Mouse (Mus musculus) cerebellum, postnatal 25 days (tissue): Measurements from ENCODE around the gene Tnfrsf22.
"Not testable (repeated sequence)": the region's sequence is repeated elsewhere in the genome, so short reads cannot be mapped to it uniquely, and the experiment has no call there.

Experiments used
- DNase-seq, 2 experiments: peaks; one replicate each; pipeline ENCODE4 v3.0.0; 2021; ENCODE audit warnings: mixed read lengths in 2 of 2

Gene Tnfrsf22

DNA sequence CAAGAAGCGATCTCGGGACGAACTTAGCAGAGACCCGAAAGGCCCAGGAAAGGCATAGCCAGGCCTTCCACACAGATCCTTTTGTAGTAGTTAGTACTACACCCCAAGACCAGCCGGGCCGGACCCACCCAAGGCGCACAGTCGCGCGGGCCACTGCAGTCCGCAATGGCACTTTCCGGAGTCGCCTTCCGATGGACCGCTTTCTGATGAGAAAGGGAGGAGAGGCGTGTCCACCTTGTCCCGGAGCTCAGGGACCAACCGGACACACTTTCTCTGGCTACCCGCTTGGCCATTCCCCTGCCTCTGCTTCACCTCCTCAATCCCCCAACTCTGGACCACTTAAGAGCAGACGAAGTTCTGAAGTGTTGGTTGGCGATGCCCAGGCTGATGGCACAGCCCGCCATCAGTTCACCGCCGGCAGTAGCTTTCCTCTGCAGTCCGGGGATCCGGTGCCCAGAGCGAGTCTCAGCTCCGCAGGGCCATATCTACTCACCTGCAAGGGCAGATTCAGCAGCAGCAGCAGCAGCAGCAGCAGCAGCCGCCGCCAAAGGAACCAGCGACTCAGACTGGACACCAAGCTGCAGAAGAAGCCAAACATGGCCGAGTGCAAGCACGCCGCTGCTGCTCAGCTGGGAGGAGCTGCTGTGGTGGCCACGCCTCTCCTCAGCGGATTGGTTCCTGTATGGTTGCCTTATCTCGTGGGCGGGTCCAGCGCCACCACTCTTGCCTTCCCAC is at the start of gene Tnfrsf22:
Gene Tnfrsf22 (minus strand): TSS at position 628 of the 735 bp plus-strand sequence.
- peak; percentile 57 to 73 for DNase-seq

DNA sequence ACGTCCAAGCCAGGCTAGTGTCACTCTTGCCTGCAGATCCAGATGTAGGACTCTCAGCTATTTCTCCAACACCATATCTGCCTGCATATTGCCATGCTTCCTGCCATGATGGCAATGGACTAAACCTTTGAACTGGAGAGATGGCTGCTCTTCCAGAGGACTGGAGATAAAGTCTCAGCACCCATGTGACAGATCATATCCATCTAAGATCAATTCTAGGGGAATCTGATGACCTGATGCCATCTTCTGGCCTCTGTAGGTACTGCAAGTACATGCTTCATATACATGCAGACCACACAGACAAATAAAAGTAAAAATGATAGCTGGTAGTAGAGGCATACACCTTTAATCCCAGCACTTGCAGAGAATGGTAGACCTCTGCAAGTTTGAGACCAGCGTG is 46.7 kb upstream of the Tnfrsf22 start:
- peak in 1 of 2 experiments; percentile 26 for DNase-seq

DNA sequence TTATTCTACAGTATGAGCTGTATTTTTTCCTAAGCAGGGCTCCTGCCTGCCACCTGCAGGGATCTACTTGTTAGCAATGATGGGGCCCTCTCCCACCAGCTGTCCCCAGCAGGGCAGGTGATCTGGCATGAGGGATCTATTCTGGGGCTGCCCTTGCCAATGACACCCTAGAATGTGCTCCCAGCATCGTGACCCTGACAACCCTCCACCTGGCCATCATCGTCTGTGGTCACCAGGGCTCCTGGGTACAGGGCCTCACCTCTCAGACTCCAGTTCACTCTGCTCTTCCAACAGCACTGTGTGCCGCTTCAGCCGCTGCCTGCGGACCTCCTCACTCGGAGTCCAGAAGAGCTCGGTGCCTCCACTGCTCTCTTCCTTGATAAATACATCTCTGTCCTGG is 45.1 kb upstream of the Tnfrsf22 start:
- peak in 1 of 2 experiments; percentile 2 for DNase-seq

DNA sequence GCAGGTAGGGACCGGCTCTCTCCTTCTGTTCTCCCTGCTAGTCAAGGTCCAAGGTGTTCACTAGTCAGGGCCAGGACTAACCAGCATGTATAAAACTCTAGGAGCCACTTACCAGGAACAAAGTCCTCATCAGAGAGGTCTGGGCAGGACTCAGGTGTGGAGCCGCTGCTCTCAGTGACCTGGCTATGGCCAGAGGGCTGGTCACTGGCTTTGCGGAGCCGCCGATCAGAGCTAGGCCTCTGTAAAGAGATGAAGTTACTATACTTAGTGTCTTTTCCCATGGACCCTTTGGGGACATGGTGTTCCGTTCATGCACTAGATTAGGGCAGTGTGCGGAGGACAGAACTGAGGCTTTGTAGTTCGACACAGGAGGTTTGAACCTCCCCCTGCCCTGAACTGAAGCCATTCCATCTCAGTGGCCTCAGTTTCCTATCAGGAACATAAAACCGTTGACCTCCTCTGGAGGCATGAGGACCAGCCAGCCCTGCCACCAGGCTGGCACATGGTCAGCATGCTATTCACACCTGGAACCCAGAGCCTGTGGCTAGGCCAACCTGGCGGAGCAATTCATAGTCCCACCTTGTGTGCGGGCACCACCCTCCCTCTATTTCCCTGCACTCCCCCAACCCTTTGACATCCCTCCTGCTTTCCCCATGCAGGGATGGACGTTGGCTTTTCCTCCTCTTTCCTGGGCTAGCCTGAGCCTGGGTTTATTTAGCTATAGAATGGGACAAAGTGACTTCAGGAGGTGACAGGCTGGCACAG is 43.5 kb upstream of the Tnfrsf22 start:
- DNase-seq = no peak

DNA sequence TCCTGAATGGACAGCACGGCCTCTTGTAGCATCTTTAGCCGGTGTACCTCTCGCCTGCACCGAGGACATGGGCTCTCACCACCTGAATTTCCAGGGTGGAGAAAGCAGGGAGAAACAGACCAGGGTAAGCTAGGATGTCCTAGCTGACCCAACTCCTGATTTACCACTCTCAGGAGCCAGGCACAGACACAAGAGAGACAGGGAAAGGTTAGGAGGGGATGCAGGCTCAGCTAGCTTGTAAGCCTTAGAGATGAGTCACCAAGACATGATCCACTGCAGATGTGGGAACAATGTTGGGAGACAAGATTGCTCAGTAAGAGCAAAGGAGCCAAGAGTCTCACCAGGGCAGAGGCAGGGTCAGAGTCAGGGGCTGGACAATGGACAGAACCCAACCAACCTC is 42.4 kb upstream of the Tnfrsf22 start:
- no peak for DNase-seq

DNA sequence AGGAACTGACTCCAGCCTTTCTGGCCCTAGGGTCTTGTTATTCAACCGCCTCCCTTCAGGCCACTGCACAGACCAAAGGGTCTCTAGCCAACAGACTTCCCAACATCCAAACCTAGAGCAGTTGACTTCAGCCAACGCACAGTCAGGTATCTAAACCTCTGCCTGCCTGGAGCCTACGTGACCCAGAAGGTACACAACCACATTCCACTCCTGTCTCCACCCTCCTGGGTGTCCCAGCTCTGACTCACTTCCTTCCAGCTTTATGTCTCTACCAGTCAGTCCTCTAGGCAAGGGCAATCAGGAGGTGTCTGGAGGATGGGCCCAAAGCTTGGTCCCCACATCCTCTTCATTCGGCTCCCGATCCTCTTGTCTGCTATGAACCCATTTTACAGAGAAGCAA is 41.7 kb upstream of the Tnfrsf22 start:
- no peak for DNase-seq

DNA sequence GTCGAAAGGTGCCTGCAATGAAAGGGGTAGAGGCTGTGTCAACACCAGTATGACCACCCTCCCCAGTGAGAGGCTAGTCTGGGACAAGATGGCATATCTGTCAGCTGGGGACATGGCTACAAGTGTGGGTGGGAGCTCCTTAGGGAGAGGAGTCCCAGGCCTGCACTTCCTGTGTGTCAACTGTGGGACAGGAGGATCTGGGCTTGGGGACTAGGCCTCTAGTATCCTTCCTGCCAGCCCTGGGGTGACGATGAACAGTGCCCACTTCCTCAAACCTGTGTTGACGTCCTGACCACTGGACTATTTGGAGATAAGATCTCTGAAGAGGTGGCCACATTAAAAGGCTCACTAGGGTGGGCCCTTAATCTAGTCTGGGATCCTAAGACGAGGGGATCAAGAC is 40.5 kb upstream of the Tnfrsf22 start:
- no peak for DNase-seq

DNA sequence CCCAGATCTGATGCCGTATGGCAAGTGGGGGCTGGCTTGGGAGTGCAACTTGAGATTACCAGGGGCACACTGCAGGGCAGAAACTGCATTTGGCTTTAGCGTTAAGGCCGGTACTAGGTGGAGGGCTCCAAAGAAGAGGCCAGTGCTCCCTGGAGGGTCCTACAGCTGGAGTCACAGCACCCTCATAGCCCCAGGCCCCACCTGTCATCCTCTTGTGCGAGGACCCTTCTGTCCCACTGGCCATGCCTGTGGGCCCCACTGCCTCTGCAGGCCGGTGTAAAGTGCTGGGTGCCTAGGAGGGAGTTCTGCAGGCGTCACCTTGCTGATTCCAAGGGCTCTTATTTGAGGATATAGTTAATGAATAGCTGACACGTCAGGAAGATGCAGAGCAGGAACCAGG is 40.0 kb upstream of the Tnfrsf22 start:
- DNase-seq = no peak

DNA sequence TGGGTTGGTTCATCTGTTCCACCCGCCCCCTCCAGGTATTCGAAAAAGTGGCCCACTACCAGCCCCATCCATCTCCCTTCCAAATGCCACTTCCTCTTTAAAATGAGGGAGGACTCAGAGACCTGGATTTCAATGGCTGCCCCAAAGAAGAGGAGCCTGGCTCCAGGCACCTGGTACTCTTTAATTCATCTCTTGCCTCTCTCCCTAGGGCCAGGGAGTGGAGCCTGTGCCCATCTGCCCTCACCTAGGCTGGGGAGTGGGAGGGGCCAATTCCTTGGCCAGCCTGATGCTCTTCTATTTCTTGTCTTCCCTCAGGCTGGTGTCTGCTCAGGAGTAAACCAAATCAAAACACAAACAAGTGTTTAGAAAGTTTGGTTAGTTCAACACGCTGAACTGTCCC is 37.2 kb upstream of the Tnfrsf22 start:
- not testable (repeated sequence) for DNase-seq

DNA sequence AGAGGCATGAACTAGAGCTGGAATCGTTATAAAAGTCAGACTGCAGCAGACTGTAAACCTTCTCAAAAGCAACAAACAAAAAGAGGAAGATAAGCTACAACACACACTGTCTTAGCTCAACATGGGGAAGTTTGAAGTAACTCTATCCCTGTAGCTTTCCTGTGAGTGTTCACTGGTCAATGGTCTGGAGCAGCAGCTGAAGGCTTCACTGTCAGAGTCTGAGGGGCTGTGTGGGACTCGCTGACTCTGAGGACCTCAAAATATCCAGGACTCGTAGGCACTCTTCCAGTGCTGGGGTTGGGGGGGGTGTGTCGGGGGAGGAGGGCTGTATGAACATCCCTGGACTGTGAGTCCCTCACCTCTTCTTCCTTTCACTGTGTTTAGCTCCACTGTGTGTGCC is 36.7 kb upstream of the Tnfrsf22 start:
- DNase-seq = not testable (repeated sequence)

DNA sequence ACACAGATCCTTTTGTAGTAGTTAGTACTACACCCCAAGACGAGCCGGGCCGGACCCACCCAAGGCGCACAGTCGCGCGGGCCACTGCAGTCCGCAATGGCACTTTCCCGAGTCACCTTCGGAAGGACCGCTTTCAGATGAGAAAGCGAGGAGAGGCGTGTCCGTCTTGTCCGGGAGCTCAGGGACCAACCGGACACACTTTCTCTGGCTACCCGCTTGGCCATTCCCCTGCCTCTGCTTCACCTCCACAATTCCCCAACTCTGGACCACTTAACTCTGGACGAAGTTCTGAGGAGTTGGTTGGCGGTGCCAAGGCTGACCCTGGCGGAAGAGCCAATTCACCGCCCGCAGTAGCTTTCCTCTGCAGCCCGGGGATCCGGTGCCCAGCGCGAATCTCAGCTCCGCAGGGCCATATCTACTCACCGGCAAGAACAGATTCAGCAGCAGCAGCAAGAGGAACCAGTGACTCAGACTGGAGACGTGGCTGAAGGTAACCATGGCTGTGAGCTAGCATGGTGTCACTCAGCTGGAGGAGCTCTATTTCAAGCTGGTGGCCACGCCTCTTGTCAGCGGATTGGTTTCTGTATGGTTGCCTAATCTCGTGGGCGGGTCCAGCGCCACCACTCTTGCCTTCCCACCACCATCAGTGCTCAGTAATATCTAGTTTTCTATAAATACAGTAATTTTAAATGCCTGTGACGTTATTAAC is 36.1 kb upstream of the Tnfrsf22 start, which contains the start of gene Tnfrsf23:
Gene Tnfrsf23 (minus strand): TSS at position 514 of the 709 bp plus-strand sequence.
- DNase-seq = peak; percentile 24 to 54

DNA sequence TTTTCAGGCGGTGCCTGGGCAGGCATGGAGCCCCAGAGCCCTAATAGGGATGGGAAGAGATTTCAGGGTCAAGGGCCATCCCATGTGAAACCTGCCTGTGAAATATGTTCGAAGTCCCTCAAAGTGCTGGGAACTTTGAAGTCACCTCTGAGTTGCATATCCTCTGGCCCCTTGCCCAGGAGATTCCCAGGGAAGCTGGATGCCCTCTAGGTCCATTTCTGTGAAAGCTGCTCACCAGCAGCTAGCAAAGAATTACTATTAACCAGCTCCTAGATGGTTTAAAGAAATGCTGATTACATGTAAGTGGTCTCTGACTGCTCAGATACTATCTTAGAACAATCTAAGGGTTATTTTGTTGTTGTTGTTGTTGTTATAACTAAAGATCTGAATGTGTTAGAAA is 35.1 kb upstream of the Tnfrsf22 start:
- not testable (repeated sequence) for DNase-seq

DNA sequence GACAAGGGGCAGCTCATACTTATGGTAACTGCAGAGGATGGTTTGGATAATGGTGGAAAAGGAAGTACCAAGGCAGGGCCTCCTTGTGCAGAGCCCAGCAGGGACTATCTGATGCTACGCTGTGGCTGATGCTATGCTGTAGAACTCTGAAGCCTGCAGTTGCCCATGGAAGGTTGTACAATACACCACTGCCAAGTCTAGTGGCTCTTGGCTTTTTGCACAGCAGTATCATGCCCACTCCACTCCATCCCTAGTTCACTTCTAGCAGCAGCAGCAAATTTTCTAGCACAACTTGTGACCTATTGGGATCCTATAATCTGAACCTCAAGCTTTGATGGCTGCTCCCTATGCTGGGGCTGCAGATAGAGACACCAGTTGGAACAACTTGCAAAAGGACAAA is 32.1 kb upstream of the Tnfrsf22 start:
- no peak for DNase-seq

DNA sequence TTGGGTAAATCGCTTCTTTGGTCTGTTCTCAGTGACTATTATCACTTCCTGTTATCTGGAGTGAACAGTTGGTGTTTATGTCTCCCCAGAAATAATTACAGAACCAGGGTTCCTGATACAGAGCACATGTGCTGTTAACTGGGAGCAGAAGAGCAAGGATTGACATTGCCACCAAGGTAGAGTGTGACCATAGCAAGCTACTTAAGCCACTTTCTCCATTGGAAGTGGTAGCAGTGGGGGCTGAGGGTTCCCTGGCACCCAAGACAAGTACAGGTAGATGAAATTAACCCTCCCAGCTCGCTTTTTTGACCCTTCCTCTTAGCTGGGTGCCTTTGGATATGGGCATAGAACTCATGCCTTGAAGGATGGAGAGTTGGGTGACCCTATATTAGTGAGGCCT is 31.4 kb upstream of the Tnfrsf22 start:
- DNase-seq = not testable (repeated sequence)

DNA sequence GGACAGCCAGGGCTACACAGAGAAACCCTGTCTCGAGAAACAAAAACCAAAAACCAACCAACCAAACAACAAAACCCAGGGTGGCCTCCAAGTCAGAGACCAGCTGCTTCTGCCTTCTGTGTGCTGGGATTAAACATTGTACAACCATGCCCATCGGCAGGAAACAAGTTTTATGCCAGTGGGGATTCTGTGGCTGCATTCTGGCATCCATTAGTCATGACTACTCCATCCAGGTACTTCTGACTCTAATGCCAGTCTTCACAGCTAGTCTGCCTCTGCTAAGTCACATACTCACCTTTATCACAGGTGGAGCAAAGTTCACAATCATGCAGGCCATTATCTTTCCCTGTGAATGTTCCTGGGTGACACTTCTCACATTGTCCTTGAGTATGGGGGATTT is 30.2 kb upstream of the Tnfrsf22 start:
- not testable (repeated sequence) for DNase-seq

DNA sequence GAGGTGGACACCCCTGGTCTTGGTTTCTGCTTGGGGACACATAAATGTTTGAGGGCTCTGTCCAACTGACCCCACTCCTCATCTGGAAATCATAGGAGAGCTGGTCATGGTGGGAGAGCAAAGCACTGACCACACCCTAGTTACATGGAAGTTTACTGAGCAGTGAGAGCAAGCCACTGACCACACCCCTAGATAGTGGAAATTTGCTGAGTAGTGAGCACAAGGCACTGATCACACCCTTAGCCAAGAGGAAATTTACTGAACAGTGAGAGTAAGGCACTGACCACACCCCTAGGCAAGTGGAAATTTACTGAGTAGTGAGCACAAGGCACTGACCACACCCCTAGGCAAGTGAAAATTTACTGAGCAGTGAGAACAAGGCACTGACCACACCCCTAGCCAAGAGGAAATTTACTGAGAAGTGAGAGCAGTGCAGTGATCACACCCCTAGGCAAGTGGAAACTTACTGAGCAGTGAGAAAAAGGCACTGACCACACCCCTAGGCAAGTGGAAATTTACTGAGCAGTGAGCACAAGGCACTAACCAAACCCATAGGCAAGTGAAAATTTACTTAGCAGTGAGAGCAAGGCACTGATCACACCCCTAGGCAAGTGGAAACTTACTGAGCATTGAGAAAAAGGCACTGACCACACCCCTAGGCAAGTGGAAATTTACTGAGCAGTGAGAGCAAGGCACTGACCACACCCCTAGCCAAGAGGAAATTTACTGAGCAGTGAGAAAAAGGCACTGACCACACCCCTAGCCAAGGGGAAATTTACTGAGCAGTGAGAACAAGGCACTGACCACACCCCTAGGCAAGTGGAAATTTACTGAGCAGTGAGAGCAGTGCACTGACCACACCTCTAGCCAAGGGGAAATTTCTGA is 17.2 kb upstream of the Tnfrsf22 start:
- no peak for DNase-seq

DNA sequence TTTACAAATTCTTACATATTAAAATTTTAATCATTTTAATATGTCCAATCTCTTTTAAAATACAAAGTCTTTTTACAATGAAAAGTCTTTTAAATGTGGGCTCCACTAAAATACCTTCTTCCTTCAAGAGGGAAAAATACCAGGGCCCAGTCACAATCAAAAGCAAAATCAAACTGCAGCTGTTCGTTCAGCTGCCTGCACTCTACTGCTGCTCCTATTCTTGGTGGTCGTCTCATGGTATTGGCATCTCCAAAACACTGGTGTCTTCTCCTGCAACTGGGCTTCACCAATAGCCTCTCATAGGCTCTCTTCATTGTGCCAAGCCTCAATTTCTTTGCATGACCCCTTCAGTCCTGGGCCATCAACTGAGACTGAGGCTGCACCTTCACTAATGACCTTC is 14.0 kb upstream of the Tnfrsf22 start:
- no peak for DNase-seq

DNA sequence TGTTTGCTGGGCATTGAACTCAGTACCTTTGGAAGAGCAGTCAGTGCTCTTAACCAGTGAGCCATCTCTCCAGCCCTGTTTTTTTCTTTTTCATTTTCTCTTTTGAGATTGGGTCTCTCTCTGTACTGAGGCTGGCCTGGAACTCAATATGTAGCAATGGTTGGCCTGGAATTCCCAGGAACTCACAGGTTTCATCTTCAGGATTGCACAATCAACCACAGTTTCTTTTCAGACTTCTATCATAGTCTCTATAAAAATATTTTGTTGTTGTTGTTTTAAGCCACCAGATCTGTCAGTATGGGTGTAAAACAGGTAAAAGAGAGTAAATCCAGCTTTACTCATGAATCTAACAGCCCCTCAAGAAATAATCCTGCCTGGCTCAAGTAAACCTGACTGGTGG is 11.3 kb upstream of the Tnfrsf22 start:
- DNase-seq = no peak

DNA sequence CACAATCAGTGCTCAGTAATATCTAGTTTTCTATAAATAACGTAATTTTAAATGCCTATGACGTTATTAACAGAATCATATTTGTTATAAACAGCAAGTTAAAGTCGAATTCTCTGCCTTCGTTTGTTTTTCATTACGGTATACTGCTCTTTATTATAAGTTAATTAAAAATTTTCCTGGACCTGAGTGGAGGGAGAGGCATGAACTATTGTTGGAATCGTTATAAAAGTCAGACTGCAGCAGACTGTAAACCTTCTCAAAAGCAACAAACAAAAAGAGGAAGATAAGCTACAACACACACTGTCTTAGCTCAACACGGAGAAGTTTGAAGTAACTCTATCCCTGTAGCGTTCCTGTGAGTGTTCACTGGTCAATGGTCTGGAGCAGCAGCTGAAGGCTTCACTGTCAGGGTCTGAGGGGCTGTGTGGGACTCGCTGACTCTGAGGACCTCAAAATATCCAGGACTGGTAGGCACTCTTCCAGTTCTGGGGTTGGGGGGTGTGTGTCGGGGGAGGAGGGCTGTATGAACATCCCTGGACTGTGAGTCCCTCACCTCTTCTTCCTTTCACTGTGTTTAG is 397 bp upstream of the Tnfrsf22 start:
- not testable (repeated sequence) for DNase-seq

DNA sequence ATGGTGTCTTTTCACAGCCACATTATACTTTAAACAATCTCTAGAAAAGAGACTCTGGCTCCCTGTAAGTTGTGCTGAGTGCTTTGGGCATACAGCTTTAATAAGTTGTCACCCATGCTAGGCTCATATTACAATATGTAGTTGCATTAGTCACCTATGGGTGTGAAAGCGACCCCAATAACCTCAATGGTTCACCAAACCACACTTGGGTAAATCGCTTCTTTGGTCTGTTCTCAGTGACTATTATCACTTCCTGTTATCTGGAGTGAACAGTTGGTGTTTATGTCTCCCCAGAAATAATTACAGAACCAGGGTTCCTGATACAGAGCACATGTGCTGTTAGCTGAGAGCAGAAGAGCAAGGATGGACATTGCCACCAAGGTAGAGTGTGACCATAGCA is 5.5 kb downstream of the Tnfrsf22 start:
- not testable (repeated sequence) for DNase-seq

DNA sequence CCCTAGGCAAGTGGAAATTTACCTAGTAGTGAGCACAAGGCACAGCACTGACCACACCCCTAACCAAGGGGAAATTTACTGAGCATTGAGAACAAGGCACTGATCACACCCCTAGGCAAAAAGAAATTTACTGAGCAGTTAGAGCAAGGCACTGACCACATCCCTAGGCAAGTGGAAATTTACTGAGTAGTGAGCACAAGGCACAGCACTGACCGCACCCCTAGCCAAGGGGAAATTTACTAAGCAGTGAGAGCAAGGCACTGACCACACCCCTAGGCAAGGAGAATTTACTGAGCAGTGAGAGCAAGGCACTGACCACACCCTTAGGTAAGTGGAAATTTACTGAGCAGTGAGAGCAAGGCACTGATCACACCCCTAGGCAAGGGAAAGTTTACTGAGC is 12.8 kb downstream of the Tnfrsf22 start:
- no peak for DNase-seq

DNA sequence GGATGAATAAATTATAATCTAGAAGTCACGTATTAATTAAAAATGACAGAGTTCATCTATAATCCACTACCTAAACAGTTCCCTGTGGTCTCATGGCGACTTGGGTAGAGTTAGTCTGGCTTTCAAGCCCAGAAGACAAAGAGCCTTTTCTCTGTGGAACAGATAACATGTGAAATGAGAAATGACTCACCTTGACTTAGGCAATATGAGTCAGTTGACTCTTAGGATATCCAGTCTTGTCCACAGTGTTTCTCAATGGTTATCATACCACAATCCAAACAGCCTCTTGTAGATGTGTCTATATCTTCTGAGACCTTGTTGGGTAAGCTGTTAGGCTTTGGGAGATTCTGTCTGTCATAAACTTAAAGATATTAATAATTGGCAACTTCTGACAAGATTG is 18.0 kb downstream of the Tnfrsf22 start:
- no peak for DNase-seq
